Mouse (Mus musculus) common myeloid progenitor, adult 5-6 weeks (primary cell): ENCODE results near the gene Tnfsf14. TPM values are rescaled to one million over a fixed set of nuclear protein-coding genes. Genes with fewer than 3 reads are reported as not detected.

ENCODE experiments used
- ATAC-seq: replicated peaks from 2 replicates; pipeline ENCODE4 v1.8.0; 2016; ENCODE audit warnings: low read depth, mild to moderate bottlenecking, moderate TSS enrichment, inconsistent platforms; ENCODE audit not compliant: poor library complexity, severe bottlenecking
- total RNA-seq: library from RNA; stranded (forward); fragments of 200-1000, 187-1606 nt; gene quantifications from 2 replicates; pipeline ENCODE4 v1.2.3, GENCODE M21; 2017

Tnfsf14 gene
- total RNA-seq, 1 experiment from 2014 or later, result 9.0 TPM

DNA sequence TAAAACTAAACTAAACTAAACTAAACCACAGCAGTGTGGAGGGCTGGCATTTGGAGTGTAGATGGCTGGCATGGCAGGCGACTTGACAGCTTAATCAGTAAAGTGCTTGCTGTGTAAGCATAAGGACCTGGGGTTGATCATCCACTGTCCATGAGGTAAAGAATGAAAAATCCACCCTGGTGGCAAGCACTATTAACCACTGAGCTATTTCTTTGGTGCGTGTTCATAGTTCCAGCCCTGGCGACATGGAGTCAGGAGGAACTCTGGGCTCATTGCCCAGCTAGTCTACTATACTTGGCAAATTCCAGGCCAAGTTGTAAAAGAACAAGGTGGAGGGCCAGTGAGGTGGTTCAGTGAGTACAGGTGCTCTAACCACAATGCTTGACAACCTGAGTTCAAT lies 14.0 kb upstream of the Tnfsf14 start:
- no peak for ATAC-seq

DNA sequence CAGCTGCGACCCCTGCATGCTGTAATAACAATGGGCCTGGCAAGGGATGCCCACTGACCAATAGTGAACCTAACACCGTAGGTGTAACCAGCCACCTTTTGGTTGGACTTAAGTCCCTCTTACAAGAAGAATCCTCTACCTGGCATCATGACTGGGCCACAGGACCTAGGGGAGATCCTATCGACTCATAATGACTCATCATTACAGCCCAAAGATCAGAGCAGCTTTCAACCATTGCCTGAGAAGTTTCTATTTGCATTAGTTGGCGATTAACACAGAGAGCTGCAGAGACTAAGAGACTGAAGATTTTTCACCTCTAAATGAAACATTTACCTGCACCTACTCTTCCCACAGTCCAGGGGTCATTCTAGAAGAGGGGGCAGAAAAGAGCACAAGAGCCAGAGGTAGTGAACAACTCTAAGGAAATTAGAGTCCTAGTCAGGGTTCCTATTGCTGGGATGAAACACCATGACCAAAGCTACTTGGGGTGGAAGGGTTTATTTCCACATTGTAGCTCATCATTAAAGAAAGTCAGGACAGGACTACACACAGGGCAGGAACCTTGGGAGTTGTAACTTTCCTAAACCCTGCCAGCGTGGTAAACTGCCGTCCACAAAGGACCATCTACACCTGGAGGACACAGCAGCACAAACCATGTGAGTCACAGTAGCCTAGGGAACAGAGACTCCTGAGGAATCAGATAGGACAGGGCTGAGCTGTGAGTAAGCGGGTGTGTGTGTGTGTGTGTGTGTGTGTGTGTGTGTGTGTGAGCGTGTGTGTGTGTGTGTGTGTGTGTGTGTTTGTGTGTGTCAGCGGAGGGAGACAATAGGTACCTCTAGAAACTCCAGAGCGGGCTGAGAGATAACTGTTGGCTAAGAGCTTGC lies 8.1 kb upstream of the Tnfsf14 start:
- ATAC-seq, result no peak

DNA sequence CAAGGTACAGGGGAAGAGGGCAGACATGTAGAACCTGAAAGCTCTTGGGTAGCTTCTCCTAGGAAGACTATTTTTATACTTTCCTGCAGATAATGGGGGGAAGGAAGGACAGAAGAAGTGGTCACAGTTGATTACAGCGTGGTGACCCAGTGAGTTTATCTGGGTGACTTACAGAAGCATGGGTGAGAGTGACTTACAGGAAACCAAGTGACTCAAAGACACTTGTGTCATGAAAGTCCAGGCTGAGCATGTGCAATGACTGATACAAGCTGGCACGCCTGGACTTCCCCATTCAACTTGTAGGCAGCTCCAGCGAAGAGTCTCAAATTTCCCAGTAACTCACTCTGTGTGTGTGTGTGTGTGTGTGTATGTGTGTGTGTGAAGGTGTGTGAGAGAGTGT lies 4.3 kb upstream of the Tnfsf14 start:
- peak; percentile 35; the same call in 1 of the 2 replicates for ATAC-seq

DNA sequence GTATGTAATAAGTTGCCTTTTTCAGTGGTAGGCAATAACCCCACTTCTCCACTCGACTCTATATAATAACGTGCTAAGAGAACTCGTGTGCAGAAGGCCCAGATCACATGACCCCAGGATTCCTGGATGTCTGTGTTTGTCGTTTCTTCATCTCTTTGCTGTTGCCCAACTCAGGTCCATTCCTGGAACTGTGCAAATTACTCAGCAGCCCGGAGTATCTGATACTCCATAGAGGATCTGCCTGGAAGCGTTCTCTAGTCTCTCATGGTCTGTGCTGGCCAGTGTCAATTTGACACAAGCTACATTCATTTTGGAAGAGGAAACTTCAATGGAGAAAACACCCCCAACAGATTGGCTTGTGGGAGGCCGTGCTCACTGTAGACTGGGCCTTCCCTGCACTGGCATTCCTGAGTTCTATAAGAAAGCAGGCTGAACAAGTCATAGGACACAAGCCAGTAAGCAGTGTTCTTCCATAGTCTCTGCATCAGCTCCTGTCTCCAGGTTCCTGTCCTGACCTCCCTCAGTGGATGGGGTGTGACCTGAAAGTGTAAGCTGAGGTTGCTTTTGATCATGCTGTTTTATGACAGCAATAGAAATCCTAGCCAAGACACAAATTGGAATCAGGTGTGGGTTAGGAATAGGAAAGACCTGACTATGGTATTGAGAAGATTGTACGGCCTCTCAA lies 1.5 kb upstream of the Tnfsf14 start:
- no peak for ATAC-seq

DNA sequence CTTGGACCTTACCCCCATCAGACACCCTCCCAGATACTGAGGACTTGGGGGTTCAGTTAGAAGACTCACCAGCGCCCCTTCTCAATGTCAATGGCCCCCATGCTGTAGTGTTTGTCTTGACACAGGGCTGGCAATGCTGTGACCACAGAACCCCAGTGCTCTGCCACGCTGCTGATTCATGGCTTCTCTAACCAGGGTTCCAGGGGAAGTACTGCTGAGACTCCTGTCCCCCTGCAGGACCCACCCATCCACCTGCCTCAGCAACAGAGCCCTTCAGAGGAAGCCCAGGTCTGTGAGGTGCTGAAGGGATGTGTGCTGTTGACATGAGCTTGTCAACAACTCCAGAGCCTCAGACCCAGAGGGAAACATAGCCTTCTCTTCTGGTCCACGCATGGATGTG lies 794 bp upstream of the Tnfsf14 start:
- 0 out of 2 replicates have a peak, but pooled peaks have one; percentile 14 for ATAC-seq

DNA sequence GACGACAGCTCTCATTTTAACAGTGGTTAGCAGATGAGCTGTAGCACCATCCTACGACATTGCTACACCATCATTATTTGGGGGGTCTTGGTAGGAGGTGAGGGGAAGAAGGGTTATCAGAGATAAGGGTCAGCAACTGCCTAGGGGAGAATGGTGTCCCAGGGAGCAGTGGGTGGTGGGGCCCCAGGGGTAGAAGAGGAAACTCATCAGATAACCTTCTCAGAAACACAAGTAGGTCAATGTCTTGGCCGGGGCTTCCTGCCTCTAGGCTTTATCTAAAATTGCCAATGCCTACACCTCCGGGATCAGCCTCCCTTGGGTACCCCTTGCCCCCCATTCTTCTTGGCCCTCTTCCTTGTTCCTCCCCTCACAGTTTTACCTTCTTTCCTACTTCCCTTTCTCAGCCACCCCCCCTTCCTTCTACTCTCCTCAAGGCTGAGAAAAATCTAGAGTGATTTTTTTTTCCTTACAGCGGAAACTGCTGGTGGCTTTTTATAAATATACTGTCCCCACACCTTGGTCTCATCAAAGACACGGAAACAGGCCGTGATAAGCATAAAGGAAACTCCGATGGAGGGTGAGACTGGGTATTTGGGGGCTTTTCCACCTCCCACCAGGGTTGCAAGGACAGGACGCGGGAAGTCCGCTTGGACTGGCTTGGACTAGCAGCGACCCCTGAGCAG lies 5.3 kb downstream of the Tnfsf14 start:
- ATAC-seq, result peak; percentile 47

DNA sequence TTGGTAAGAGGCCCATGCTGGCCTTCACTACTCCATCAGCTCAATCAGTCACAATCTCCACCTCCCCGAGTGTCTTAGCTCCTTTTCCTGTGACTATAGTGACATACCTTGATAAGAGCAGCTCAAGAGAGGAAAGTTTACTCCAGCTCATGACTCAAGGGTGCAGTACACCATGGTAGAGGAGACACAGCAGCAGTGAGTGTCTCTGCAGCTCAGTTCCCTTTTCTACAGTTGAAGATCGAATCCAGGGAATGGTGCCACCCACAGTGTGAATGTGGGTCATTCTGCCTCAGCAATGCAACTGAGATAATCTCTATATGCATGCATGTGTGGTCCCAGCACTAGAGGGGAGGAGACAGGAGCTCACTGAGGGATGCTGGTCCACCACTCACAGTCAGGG lies 8.3 kb downstream of the Tnfsf14 start:
- ATAC-seq, result no peak

DNA sequence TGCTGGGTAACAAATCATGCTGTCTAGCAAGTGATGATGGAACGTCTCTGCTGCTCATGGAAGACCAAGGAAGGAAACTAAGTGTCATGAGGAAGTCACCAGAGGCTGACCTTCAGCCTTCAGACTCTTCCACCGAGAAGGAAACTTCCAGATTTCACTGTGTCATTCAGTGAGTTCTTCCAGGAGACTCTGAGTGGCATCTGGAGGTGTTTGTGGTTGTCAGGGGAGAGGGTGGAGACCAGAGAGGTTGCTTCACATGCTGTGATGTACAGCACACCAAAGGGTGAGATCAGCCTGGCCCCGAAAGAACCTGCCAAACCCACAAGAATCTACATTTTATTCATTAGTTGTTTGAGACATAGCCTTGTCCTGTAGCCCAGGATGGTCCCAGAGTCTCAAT lies 11.1 kb downstream of the Tnfsf14 start:
- ATAC-seq, result peak; percentile 26; the same call in 1 of the 2 replicates

DNA sequence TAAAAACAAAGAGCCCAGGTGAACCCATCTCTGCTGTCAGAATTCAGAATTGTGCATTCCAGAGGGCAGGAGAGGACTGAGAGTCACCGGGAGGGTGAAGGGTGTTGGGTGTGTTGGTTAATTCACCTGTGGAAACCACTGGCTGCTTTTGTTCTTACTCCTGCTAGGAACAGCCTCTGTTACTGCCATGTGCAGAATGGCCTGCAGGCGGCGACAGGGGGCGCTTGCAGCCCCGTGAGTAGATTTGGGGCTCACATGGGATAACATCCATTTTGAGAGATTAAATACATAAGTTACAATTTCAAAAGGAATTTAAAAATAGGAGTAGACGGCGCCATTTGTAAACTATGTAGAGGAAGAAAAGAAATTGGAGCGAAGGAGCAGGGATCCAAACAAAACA lies 13.6 kb downstream of the Tnfsf14 start:
- peak; percentile 83 for ATAC-seq

DNA sequence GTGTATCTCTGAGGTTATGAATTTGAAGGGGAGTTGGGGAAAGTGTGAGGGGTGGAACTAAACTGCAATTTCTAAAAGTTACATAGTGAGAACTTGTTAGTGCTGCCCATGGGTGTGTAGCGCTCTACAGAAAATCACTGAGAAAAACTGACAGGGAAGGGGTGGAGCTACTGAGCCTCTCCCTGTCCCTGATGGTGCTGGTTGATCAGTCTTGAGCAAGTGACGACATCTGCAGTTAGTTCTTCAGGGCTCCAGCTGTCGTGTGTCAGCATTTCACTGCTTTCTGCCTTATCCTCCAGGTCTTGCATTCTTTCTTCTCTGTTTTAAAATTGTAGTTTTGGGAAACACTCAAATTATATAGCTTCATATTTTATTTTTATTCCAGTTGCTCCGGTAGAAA lies 20.6 kb downstream of the Tnfsf14 start:
- peak; percentile 32; the same call in 1 of the 2 replicates for ATAC-seq

DNA sequence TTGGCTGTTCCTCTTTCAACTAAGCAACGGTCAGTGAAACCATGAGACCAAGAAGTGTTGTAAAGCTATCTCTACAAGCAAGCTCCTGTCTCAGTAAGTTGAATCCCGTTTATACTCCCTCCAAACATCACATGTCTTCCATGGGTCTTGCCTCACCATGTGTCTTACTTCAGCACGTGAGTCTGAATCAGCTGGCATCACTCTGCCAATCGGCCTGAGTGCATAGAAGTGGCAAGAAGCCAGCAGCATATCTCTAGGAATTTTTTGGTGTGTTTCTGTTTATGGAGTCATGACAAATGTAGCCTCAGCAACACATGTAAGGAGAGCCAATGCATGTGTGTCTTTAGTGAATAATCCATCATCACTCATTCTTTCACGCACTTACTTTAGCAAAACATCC lies 21.6 kb downstream of the Tnfsf14 start:
- no peak for ATAC-seq

DNA sequence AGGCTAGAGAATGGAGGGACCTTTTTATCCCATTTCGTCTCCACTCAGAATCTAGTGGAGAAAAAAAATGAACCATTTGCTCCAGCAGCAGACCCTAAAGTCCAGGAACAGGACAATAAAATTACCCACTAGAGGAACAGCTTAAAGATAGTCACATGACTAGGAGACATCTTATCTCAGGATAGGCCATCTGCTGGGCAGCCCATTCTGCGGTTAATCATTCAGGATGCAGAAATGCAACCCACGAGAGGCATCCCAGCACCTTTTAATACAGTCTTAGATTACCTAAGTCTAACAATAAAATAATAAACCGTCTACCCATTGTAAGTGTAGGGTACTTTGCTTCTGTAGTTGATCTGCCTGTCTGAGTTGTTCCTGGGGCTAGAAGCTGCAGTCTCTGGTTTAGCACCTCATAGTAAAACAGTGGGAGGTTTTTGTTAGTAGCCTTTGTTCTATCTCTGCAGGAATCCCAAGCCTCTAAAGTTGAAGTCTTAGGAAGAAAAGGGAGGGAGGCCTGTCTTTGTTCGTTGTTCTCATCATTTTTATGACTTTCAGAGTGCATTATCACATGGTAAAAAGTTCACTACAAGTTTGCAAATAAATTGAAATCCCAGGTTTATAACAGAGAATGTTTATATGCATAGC lies 23.2 kb downstream of the Tnfsf14 start:
- no peak for ATAC-seq

DNA sequence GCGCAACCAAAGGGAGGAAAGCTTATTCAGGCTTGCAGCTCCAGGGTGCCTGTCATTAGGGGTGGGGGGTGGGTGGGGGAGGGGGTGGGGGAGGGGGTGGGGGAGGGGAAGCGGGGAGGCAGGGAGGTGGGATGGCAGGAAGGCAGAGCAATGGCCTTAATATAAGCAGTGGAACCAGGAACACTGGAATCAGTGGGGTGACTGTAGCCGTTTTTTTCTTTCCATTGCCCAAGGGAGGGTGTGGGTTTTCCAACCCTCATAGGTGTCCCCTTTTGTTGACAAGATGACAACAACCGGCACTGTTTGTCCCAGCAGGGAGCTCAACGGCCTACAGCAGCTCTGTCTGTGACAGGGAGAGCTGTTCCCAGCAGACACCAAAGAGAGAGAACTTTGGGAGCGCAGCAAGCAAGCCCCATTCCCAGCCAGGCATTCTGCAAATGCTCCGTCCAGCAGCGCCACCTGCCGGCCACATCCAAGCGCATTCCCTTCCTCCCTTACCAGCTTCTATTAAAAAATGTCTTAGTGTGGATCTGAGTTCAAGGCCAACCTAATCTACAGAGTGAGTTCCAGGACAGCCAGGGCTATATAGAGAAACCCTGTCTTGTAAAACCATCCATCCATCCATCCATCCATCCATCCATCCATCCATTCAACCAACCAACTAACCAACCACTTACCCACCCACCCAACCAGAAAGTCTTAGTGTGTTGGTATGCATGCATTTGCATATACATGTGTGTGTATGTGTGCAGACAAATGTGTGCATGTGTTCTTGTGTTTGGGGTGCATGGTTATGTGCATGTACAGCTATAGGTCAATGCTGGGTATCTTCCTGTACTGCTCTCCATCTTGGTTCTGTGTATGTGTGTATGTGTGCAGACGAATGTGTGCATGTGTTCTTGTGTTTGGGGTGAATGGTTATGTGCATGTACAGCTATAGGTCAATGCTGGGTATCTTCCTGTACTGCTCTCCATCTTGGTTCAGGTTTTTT lies 26.9 kb downstream of the Tnfsf14 start:
- ATAC-seq, result peak; percentile 92

DNA sequence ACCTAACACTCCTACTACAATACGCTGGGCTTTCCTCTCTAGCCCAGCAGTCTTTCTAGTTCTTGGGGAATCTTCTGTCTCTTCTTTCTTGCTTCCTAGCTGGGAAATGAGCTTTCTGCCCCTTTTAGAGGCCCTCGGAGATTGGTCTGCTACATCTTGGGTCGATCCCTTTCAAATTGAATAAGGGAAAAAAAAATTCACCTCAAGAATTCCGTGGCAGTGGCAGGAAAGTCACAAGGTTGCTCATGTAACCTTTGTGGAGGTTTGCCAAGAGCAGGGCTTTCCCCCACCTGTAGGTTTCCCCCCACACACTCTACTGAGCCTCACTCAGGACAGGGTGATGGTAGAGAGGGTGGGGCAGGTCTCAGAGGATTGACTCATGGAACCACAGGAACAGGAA lies 40.2 kb downstream of the Tnfsf14 start:
- ATAC-seq, result no peak

DNA sequence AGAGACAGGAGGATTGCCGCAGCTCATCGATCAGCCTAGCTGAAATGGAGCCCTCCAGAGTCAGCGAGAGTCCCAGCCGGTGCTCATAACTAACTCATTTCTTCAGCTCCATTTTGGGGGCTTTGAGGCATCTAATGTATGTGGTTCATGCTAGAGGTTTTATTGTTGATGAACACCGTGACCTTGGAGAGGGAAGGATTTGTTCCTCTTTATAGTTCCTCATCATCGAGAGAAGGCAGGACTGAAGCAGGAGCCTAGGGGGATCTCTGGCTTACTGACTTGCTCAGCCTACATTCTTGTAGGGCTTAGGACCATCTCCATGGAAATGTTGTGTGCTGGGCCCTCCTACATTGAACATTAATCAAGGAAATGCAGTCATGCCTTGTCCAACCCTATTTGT lies 41.0 kb downstream of the Tnfsf14 start:
- ATAC-seq, result peak; percentile 66

DNA sequence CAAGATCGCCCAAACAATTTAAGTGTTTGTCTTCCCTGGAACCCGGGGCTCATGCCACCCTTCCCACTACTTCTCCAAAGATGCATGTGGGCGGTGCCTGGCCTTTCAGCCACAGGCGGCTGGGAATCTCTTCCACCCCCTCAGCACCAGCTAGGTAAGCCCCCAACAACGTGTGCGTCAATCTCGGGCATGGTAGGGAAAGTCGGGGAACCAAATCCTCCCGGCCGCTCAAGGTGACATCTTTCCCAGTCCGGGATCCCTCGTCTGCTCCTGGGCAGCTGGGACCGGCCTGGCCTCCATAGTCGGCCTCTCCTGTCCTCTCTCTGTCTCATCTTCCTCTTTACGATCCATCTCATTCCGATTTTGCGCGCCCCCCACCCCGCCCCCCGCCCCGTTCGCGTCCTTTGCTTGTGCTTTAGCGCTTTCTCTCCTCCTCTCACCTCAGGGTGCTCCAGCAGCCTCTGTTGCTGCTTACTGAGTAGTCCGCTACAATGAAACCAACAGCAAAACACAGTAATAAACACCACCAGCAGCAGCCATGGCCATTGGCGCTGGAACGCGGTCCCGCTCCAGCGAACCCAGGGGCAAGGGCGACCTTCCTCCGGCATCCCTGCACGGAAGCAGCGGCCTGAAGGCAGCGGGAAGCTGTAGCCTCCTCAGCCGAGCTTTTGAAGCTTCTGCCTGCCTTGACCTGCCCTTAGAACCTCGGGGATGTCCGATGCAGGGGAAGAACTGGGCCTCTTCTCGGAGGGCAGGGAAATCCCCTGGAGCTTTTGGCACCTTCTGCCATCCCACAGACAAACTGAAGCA lies 44.8 kb downstream of the Tnfsf14 start, which contains the start of gene Cd70:
Gene Cd70, minus strand, starts transcription at position 784 of the 810 bp plus-strand sequence.
- ATAC-seq, result peak; percentile 34

DNA sequence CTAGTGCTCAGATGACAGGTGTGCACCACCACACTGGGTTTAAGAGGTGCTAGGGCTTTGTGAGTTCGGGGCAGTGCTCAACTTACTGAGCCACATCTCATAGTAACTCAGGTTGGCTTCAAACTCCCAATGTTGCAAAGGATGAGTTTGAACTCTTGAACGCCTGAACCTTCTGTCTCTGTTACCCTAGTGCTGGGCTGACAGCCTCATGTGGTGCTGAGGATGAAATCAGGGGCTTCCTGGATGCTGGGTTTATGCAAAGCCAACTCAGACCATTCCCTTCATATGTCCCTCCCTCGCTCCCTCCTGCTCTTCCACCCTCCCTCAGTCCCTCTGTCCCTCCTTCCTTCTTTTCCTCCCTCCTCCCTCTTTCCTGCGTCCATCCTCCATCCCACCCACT lies 45.6 kb downstream of the Tnfsf14 start:
- ATAC-seq, result no peak

DNA sequence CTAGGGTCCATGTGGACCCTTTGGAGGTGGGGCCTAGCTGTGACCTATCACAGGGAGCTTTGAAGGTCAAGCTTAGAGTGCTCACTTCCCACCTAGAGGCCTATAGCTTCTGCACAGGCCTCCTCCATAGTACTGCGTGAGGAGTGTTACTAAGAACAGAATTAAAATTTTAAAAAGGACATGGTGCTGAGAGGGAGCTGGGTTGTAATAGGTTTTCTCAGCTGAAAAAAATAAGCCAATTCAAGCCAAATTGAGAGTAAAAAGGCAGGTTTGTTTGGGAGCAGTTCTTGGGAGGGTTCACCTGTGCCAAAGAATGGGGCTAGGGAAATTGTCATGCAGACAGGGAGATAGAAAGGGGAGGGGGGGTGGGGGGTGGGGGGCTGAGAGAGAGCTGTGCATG lies 48.9 kb downstream of the Tnfsf14 start:
- no peak for ATAC-seq
